Mouse (Mus musculus) regulatory T cell (primary cell): ENCODE measurements around the gene Plppr3.
"Not testable (repeated sequence)": the region's sequence is repeated elsewhere in the genome, so short reads cannot be mapped to it uniquely, and the experiment has no call there.

Source experiments
- in situ Hi-C: fragments of 300-600 bp; cut with MboI, MseI; formaldehyde crosslinking; loops from one replicate; pipeline ENCODE4 v1.15.1; 2025; ENCODE audit warnings: high pct_unique_total_duplicates

Plppr3 gene

DNA sequence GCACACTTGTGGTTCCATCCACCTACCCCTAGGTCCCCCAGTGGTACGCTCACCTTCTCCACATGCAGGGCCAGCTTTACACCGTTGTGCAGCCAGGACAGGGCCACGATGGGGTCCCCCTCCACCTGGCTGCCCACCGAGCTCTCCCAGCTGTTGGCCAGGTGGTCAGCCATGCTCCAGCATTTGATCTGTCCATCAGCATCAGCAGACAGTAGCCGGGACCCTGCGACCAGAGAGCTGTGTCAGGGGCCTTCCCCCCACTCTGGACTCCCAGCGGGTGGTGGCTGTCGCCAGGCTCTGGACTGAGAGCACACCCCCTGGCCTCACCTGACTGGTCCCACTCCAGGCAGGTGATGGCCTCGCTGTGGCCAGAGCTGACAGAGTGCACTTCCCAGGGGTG lies 32.3 kb upstream of the Plppr3 start:
- in situ Hi-C loops, result no loop called here

DNA sequence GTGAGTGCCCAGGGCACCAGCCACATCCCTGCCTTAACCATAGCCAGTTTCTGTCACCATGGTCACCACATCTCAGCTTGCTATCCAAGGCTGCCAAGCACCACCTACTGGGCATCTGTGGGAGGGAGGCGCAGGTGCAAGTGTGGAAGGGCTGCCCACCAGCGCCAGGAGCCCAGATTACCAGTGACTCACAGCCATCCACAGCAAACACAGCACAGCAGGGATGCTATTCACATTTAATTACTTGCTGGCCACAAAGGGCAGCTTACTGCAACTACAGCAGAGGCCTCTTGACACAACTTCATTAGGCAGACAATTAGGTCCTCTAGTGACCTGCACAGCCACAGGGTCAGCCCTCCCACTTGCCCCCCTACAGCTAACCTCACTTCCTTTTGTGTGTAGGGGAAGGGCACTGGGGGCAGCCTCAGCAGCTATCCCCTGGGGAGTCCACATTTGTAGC lies 26.5 kb upstream of the Plppr3 start:
- in situ Hi-C loops, result no loop called here

DNA sequence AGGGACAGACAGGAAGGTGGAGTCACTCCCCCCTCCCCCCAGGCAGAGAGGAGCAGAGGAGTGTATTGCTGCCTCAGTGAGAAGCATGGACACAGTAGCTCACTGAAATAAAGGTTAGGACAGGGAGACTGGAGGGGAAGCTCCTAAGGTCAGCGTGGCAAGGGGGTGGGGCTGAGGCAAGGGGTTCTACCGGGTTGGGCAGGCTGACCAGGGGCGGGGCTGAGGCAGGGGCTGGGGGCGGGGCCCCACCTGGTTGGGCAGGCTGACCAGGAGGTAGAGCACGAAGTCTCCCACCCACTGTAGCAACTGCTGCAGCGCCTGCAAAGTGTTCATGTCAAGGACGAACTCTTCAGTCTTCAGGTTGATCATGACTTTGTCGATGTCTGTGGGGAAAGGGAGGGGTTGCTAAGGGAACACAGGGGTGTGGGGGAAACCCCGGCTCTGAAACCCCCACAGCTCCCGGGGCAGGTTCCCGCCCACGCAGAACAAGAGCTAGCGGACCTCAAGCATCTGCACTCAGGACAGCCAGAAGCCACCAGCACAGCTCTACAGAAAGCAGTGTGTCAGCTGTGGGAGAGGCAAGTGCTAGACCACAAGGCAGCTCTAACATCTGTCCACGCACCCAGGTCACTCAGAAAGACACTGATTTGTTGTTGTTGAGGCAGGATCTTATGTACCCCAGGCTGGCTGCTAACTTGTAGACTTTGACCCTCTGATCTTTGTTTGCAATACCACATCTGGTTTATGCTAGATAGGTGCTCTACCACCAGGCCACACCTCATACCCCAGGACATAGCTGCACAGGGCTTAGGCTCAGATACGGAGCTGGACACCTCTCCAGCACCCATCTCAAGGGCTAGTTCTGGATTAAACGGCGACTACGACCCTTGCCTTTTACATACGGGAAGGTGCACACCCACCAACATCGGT lies 23.1 kb upstream of the Plppr3 start:
- in situ Hi-C loops, result loop anchor here (5.0 kb wide), 1 partner anchor 40 kb away; no protein-coding TSS in a partner anchor

DNA sequence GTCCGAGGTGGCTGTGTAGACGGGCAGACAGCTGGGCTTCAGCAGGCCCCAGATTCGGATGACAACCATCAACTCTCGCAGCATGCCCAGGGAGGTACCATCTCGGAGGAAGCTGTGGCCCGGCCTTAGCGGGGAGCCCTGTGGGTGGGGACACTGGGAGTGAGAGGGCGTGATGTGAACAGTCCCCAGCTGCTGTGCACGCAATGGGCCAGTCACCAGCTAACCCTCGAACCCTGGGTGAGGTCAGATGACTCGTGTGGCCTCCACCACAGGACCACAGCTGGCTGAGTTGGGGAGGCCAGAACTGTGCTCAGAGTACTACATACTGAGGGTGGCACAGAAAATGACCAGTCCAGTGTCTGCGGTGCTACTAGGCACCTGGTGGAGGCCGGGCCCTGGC lies 22.4 kb upstream of the Plppr3 start:
- in situ Hi-C loops, result loop anchor here (5.0 kb wide), 1 partner anchor 40 kb away; no protein-coding TSS in a partner anchor

DNA sequence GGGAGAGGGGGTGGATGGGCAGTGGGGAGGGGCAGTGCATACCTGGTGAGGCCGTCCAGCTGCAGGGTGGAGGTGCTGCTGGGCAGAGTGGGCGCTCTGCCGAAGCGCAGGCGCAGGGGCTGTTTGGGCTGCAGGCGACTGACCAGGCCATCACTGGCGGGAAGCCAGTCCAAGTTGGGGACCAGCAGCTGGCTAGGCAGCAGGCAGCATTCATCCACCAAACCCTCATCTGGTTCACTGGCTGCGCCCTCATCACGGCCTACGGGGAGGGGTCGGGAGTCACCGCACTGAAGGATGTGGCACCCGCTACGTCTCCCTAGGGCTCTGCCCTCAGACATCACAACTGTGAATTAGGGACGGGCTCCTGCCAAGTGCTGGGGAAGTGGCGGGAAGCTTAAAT lies 21.9 kb upstream of the Plppr3 start:
- in situ Hi-C loops, result loop anchor here (5.0 kb wide), 1 partner anchor 41 kb away; no protein-coding TSS in a partner anchor

DNA sequence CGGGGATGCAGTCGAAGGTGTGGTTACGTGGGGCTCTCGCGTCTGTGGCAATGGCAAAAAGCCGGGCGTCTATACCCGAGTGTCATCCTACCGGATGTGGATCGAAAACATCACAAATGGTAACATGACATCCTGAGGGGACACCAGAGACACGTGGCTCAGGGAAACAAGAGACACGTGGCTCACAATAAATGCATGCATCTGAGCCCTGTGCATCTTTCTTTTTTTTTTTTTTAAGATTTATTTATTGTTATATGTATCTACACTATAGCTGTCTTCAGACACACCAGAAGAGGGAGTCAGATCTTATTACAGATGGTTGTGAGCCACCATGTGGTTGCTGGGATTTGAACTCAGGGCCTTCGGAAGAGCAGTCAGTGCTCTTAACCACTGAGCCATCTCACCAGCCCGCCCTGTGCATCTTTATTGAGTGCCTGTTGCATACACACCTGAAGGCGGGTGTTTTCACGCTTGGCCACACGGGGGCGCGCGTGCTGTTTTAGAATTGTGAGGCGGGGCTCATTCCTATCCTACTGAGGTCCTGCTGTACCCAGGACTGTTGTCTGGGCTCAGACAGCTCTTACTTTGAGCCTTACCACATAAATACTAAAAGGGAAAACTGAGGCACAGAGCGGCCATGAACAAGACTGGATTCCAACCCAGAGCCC lies 18.2 kb upstream of the Plppr3 start:
- in situ Hi-C loops, result not testable (repeated sequence)

DNA sequence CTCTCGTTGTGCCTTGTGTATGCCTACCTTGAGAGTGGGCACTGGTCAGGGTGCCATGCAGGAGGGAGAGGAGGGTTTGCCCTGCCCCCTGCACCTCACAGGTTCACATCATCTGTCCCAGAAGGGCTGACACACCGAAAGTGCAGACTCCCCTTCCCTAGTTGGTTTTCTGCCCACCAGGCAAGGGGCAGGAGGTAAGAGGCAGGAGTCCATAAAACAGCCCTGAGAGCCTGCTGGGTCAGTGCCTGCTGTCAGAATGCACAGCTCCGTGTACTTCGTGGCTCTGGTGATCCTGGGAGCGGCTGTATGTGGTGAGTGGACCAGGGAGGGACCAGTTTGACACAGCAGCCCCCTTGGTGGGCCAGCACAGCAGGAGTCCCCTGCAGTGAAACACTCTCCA lies 16.2 kb upstream of the Plppr3 start, which contains the start of gene Cfd:
Gene Cfd (plus strand): TSS at position 184 of the 400 bp plus-strand sequence.
- in situ Hi-C loops, result no loop called here

DNA sequence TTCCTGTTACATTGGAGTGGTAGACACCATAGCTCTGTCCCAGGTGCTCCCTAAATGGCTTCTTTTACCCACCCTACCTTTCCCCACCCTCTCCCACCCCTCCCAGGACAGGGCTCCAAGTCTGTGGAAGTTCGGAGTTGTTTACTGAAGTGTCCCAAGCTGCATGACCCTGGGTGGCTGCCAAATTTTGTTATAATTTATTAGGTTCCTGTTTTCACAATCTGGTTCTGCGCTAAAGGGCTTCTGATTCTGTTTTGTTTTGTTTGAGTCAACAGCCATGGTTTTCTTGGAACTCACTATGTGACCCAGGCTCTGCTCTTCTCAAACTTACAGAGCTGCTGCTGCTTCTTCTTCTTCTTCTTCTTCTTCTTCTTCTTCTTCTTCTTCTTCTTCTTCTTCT lies 15.0 kb upstream of the Plppr3 start:
- in situ Hi-C loops, result no loop called here

DNA sequence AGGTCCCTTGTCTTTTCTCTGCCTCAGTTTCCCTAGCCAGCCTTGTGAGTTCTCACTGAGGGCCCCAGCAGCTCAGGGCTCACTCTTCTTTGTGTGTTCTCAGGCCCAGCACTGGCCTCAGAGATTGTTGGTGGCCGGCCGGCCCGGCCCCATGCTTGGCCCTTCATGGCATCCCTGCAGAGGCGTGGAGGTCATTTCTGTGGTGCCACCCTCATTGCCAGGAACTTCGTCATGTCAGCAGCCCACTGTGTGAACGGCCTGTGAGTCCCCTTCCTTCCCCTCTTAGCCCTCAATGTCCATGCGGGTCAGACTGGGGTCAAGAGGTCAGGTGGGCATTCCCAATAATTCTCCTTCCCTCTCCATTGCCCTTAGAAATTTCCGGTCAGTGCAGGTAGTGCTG lies 12.2 kb upstream of the Plppr3 start:
- in situ Hi-C loops, result no loop called here

DNA sequence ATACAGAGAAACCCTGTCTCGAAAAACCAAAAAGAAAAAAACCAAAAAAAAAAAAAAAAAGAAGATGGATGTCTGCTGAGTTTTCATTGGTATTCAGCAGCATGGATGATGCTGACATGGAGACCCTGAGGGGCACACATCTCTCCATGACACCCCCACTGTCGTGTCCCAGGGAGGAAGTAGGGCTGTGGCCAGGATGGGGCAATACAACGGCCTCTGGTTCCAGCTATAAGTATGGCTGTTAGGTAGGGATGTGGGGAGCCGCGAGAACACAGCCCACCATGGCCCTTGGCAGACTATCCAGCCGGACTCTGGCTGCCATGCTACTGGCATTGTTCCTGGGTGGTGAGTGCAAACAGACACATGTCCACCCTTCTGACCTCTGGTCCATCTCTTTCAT lies 11.6 kb upstream of the Plppr3 start, which contains the start of gene Elane:
Gene Elane (plus strand): TSS at position 194 of the 400 bp plus-strand sequence.
- in situ Hi-C loops, result no loop called here

DNA sequence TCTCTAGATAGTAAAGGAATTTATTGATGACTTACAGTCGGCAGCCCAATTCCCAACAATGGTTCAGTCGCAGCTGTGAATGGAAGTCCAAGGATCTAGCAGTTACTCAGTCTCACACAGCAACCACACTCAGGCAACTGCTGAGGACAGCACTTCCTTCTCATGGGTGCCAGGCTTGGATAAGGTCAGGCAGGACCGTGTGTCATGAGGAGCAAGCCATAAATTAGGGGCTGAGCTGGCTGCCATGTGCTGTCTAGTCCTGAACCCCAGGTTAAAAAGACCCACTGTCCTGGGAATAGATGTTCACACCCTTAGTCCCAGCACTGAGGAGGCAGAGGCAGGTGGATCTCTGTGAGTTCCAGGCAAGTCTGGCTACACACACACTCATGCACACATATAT lies 10.5 kb upstream of the Plppr3 start:
- in situ Hi-C loops, result not testable (repeated sequence)

DNA sequence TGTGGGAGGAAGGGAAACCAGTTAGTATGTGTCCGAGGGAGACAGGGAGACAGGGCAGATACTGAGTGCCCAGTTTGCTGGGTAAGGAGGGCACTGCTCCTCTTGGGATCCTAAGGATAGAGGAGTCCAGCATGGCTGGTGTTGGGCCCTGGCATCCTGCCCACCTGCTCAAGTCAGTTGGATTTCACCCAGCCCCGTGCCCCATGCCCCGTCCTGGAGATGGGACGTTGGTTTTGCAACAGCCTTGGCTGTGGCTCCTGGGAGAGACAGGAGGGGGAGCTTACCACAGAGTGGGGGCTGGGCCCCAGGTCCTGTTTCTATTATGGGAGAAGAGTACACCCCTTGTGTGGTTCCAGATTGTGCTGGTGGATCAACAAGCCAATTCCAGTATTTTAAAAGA lies 10.0 kb upstream of the Plppr3 start:
- in situ Hi-C loops, result no loop called here

DNA sequence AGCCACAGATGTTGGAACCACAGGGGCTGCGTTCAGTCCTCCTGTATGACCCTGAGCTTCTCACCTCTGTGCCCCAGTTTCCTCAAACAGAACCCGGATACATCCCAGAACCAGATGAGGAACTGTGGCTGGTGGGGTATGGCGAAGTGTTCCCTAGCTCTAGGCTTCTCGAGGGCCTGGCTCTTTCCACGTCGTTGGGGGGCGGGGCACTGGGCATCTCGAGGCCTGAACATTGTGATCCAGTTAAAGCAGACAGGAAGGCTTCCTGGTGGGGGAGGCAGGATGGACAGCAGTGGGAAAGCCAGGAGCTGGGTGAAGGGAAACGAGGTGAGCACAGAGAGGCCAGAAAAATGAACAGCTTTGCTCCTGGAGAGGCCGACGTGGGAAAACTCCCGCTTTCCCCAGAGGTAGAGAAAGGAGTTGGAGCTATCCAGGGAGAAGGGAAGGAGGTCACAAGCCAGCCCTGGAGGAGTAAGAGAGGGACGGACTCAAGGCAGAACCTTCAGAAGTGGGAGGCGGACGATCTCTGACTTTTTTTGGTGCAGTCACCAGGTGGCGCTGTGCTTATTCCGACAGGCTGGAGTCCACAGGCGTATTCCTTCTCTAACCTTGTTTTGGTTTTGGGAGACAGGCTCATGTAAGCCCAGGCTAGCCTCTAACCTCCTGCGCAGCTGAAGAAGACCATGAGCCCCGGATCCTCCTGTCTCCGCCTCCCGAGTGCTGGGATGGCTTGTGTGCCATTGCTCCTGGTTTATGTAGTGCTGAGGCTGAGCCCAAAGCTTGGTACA lies 9.1 kb upstream of the Plppr3 start:
- in situ Hi-C loops, result no loop called here

DNA sequence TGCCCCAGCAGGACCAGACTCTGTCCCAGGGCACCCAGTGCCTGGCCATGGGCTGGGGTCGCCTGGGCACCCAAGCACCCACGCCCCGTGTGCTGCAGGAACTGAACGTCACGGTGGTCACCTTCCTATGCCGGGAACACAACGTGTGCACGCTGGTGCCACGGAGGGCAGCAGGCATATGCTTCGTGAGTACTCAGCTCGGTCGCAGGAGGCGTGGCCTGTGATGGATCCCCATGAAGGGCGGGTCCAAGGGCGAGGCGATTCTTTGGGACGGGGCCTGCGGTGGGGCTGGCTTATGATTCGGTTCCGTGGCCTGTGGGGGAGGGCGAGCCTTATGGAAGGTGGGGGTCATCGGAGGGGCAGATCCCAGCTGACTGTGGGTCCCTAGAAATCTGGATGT lies 7.5 kb upstream of the Plppr3 start:
- in situ Hi-C loops, result no loop called here

DNA sequence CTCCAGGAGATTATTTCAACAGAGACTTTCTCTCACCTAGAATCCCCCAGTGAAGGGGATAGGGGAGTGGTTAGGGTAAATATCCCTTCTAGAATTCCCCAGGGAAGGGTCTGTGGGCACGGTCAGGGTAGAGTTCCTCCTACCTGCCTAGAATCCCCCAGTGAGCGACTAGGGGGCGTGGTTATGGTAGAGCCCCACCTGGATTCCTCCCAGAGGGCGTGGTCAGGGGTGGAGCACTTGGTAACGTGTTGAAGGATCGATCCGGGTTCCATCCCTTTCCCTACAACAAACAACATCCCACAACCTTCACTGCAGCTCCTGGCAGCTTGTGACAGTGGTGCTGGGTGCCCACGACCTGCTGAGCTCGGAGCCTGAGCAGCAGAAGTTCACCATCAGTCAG lies 6.3 kb upstream of the Plppr3 start:
- in situ Hi-C loops, result no loop called here

DNA sequence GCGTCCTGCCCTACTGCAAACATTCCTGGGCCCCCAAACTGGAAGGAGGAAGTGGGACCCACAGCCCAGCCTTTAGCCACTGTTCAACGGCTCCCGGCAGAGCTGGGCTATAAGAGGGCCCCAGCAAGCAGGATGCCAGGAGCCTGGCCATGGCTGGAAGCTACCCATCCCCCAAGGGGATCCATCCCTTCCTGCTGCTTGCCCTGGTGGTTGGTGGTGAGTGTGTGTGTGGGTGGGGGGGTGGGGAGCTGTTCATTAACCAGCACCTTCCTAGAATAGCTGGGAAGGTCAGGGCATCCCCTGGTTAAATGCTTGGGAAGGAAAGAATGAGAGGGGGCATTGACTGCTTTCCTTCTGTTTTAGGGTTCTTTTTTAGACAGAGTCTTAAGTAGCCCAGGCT lies 5.1 kb upstream of the Plppr3 start:
- in situ Hi-C loops, result no loop called here

DNA sequence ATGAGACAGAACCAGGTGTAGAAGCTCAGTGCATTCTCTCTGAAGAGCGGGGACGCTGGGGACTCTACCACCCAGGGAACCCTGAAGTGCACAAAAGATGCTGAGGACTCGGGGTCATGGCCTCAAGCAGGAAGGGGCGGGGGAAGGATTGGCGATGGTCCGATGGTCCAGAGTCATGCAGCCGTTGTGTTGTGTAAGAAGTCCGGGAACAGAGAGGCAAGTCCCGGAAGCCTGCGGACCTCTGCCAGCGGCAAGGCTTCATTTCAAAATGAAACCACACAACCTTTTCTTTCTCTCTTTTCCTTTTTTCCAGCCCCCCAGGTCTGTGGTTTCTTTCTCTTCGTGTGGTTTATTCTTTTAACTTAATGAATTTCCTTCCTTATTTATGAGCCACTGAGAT lies 3.3 kb upstream of the Plppr3 start:
- in situ Hi-C loops, result no loop called here

DNA sequence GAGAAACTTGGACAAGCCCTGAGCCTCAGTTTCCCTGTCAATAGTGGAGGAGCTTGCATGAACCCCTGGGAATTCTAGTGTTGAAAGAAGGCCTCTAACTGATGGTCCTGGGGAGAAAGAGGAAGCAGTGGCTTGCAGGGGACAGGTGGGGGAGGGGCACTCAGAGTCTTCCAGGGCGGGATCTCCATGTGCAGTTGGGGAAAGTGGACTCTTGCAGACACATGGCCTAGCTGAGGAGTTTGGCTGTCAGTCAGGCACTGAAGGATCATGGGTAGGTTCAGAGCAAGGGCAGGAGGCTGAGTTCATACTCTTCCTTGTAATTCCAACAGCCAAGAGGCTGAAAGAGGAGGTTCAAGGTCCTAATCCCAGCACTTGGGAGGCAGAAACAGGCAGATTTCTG lies 2.7 kb upstream of the Plppr3 start:
- in situ Hi-C loops, result no loop called here

DNA sequence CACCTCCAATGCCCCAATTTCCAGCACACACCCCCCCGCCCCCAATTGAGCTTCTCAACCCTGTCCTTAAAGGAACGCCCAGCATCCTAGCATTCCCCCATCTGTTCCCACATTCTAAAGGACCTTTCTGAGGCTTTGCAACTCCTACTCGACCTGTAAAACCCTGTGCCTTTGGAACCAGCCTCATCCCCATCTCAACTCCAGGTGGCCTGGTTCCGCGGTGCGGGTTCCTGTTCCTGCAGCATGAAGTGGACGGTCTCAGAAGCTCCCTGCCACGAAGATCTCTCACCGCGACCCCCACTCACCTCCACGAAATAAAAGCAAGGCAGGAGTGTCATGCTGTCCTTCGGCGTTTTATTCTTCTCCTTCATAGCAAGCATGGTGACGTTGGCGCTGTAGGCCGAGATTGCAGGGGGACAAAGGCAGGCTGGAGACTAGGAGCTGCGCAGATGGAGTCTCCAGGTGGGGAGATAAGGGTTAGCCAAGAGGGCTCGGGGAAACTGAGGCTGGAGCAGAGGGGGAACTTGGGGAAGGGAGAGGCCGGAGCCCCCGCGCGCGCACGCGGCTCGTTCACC lies 632 bp downstream of the Plppr3 start:
- in situ Hi-C loops, result no loop called here

DNA sequence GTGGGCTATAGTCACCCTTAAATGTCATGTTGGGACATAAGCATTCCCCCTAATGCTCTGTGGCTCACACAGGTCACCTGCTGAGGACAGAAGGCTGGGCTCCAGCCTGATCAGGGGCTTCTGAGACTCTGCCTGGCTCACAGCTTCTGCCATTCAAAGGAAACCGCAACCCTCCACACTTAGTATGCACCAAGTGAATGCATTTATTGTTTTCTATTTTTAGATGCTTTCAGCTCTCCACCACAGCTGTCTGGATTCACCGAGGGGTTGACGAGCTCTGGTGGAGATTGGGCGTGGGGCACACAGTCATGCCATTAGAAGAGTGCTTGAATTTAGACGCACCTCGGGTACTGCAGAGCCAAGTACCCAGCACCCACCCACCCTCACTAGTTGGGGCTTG lies 1.1 kb downstream of the Plppr3 start:
- in situ Hi-C loops, result no loop called here

DNA sequence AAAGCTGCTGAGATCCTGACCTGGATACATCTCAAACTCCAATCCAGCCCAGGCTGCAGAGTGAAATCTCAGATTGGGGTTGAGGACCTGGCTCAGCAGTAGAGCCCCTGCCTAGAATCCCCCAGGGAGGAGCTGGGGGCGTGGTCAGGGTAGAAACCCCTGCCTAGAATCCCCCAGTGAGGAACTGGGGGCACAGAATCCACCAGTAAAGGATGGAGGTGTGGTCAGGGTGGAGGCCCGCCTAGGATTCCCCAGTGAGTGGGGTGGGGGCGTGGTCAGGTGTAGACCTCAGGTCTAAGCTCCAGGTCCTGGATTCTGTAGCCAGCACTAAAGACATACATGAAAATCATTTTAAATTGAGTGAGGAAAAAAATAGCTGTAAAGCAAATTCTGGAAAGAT lies 1.6 kb downstream of the Plppr3 start:
- in situ Hi-C loops, result no loop called here

DNA sequence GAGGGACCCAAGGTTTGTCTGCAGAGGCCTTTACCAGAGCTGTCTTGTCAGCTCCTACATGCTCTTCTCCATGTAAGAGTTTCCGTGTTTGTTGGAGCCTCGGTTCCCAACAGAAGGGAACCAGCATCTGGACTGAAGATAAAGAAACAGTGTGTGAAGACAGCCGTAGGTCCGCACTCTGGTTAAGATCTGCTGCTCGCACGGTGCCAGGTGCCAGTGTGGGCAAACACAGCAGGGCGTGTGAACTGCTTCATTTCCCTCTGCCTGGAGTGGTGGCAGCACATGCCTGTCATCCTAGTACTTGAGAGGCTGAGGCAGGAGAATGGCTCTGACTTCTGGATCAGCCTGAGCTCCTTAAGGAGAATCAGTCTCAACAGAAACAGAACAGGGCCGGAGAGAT lies 2.6 kb downstream of the Plppr3 start:
- in situ Hi-C loops, result no loop called here
